Mouse (Mus musculus): Measurements from ENCODE around the gene Mcm6.
A peak's percentile ranks its signal among the peaks of the same experiment; 100 is the strongest.
"Not testable (repeated sequence)": the region's sequence is repeated elsewhere in the genome, so short reads cannot be mapped to it uniquely, and the experiment has no call there.

The Mcm6 gene

DNA sequence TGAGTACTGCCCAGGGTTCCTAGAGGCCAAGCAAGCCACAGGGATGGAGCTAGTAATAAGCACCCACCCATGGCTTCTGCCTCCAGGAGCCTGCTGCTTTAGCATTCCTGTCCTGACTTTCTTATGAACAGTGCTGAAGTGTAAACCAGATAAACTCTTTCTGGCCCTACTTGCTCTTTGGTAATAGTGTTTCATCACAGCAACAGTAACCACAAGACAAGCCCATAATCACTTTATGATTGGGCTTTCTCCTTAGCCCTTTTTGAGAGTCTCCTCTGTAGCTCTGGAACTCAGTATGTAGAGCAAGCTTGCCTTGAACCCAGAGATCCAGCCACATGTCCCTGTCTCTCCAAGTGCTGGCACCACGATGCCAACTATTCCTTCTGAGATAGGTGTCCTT is 29.2 kb downstream of the Mcm6 start:
- DNase-seq (ENCODE audit: low spot score in 2 of 2): no peak

DNA sequence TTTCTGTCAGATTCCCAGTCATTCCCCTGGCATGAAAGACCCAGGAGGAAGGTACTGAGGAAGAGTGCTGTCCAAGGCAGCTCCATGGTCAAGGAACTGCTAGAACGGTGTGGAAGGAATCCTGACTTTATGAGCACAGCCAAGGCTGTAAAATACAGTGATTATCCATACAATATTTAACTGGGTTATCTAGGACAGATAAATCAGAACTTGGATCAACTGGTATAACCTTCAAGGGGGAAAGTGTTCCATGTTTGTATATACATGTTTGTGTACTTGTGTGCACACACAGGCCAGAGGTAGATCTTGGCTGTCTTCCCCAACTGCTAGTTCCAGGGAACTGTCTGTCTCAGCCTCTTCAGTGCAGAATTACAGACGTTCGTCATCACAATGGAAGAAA is 31.2 kb downstream of the Mcm6 start, which contains the start of gene Lct:
TSS of gene Lct (minus strand) at position 101 of the 400 bp plus-strand sequence.
- DNase-seq (ENCODE audit: low spot score in 2 of 2): no peak

DNA sequence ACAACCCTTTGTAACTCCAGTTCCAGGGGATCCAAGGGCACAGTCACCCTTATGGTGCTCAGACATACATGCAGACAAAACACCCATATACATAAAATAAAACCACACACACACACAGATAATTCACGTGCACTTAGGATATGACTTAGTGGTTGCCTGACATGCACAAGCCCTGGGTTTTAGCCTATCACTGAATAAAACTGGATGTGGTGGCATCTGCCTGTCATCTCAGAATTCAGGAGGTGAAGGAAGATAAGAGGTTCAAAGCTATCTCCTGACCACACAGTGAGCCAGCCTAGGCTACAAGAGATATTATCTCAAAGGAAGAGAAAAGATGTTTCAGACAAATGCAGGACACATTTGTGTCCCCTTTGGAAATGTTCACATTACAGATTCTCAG is 32.3 kb downstream of the Mcm6 start:
- no peak for DNase-seq (ENCODE audit: low spot score in 2 of 2)

GRCm38 (mm10) chr1:128324776-128325175 is 34.7 kb downstream of the Mcm6 start:
- no peak for DNase-seq (ENCODE audit: low spot score in 2 of 2)

DNA sequence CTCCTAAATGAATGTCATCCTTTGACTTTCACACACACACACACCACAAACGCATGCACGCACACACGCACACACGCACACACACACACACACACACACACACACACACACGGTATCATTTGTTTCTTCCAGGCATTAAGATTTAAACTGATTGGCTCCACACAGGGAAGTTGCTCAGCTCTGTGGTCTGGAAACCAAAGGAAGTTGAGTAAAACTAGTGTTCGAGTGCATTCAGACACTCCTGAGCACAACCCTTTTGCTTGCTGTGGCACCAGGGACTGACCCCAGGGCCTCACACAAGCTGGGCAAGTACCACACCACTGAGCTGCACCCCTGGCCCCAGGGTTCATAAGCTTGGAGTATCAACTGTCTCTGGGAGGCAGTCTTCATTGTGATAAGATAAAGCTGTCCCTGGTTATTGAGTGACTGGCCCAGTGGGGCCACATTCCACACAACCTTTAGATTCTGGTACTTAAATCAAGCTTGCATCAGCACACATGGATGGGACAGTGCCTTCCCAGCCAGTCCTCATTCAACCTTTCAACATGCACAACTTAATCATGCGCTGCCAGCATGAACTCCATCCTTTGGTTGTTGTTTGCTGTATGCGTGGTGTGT is 36.3 kb downstream of the Mcm6 start:
- no peak for DNase-seq (ENCODE audit: low spot score in 2 of 2)

- DNase-seq (ENCODE audit: low spot score in 2 of 2): not testable (repeated sequence)
Measured at GRCm38 (mm10) chr1:128319266-128319665, 40.2 kb downstream of the Mcm6 start.

DNA sequence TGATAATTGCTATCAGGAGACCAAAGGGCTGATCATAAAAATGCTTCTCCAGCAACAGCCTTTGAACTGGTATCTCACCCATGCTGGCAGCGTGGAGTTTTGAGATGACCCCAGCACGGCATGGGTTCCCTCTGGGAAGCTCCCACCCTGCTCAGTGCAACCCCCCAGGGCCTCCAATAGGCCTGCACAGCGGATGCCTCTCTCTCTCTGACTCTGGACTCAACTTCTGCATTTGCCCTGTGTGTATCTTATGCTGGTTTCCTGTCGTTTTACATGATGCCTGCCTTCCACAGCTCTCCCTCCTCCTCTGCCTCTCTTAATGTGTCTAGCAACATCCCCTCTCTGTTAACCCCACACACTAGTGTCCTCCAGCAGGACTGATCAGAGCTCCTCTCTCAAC is 44.8 kb downstream of the Mcm6 start:
- no peak for DNase-seq (ENCODE audit: low spot score in 2 of 2)

GRCm38 (mm10) chr1:128309043-128309442 is 50.4 kb downstream of the Mcm6 start:
- no peak for DNase-seq (ENCODE audit: low spot score in 2 of 2)

DNA sequence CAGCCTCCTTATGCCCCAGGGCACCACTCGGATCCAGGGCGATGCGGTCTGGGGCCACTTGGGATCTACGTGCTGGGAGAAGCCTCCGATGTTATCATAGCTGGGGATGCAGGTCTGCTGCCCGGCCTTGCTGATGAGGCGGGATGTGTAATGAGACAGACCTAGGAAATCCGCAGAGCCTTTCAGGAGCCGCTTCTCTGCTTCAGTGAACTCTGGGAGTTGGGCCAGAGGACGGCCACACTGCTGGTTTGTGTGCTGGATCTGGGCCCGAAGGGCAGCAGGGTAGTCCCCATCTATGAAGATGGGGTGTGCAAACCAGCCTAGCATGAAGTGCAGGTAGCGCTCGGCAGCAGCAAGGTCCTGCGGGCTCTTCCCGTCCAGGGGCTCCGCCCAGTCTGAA is 55.6 kb downstream of the Mcm6 start:
- peak; percentile 70 to 78 for DNase-seq (ENCODE audit: low spot score in 2 of 2)

GRCm38 (mm10) chr1:128295717-128296528 is 63.5 kb downstream of the Mcm6 start:
- no peak for DNase-seq (ENCODE audit: low spot score in 2 of 2)

- DNase-seq (ENCODE audit: low spot score in 2 of 2): no peak
Measured at GRCm38 (mm10) chr1:128295296-128295695, 64.2 kb downstream of the Mcm6 start.

DNA sequence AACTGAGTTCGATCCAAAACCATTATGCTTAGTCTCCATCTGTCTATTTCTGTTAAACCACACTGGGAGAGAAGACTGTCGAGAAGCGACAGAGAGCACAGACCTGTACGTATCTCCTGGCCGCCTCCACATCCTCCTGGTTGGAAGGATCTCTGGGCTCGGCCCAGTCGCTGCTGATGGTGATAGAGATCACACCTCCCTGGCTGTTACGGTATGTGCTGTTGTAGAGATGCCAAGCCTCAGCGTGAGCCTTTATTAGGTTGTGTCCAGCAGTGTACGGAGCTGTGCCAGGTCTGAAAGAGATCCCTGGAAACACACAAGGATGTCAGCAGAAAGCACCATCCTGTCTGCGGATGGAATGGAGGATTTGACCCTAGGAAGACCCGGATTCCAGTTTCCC is 65.9 kb downstream of the Mcm6 start:
- no peak for DNase-seq (ENCODE audit: low spot score in 2 of 2)

GRCm38 (mm10) chr1:128290295-128290694 is 69.2 kb downstream of the Mcm6 start:
- DNase-seq (ENCODE audit: low spot score in 2 of 2): no peak

- DNase-seq (ENCODE audit: low spot score in 2 of 2): no peak
Measured at GRCm38 (mm10) chr1:128285136-128285535, 74.3 kb downstream of the Mcm6 start.

GRCm38 (mm10) chr1:128284157-128284690 is 75.2 kb downstream of the Mcm6 start:
- no peak for DNase-seq (ENCODE audit: low spot score in 2 of 2)

GRCm38 (mm10) chr1:128282924-128283323 is 76.5 kb downstream of the Mcm6 start:
- DNase-seq (ENCODE audit: low spot score in 2 of 2): no peak

DNA sequence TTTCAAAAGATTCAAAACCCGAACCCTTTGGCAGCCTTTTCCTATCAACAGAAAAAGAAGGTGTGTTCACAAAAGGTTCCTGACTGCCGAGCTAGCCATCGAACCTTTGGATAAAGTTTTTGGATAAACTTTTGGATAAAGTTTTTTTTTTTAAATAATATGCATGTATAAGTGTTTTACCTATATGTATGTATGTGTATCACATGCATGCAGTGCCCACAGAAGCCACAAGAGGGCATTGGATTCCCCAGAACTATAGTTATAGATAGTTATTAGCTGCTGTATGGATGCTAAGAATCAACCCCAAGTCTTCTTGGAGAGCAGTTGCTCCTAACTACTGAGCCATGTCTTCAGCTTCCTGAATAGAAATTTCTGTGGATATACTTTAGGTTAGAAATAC is 77.7 kb downstream of the Mcm6 start:
- DNase-seq (ENCODE audit: low spot score in 2 of 2): no peak

Measured in right cerebral cortex, postnatal 10 days (tissue).